Mouse (Mus musculus): Measurements from ENCODE around the gene E130114P18Rik.

The E130114P18Rik gene

GRCm38 (mm10) chr4:97710048-97710765 lies 67.7 kb downstream of the E130114P18Rik start:
- intact Hi-C loops (cut with DNase I), result no loop called here

GRCm38 (mm10) chr4:97707373-97708152 lies 70.3 kb downstream of the E130114P18Rik start:
- intact Hi-C loops (cut with DNase I), result no loop called here

GRCm38 (mm10) chr4:97696684-97697615 lies 80.9 kb downstream of the E130114P18Rik start:
- intact Hi-C loops (cut with DNase I), result no loop called here

GRCm38 (mm10) chr4:97695414-97696040 lies 82.4 kb downstream of the E130114P18Rik start:
- intact Hi-C loops (cut with DNase I), result no loop called here

GRCm38 (mm10) chr4:97693931-97694330 lies 83.9 kb downstream of the E130114P18Rik start:
- intact Hi-C loops (cut with DNase I), result no loop called here

- intact Hi-C loops (cut with DNase I), result no loop called here
Measured at GRCm38 (mm10) chr4:97693054-97693453, 84.8 kb downstream of the E130114P18Rik start.

GRCm38 (mm10) chr4:97690384-97690766 lies 87.5 kb downstream of the E130114P18Rik start:
- intact Hi-C loops (cut with DNase I), result no loop called here

GRCm38 (mm10) chr4:97689456-97690383 lies 88.2 kb downstream of the E130114P18Rik start:
- intact Hi-C loops (cut with DNase I), result no loop called here

GRCm38 (mm10) chr4:97686020-97686419 lies 91.9 kb downstream of the E130114P18Rik start:
- intact Hi-C loops (cut with DNase I), result no loop called here

- intact Hi-C loops (cut with DNase I), result loop anchor here (5.0 kb wide), 1 partner anchor 71 kb away; no protein-coding TSS in a partner anchor
Measured at GRCm38 (mm10) chr4:97676579-97676937, 101.3 kb downstream of the E130114P18Rik start.

- intact Hi-C loops (cut with DNase I), result loop anchor here (5.0 kb wide), 1 partner anchor 71 kb away; no protein-coding TSS in a partner anchor
Measured at GRCm38 (mm10) chr4:97675741-97676578, 101.9 kb downstream of the E130114P18Rik start.

- intact Hi-C loops (cut with DNase I), result no loop called here
Measured at GRCm38 (mm10) chr4:97673854-97674510, 103.9 kb downstream of the E130114P18Rik start.

GRCm38 (mm10) chr4:97672501-97672900 lies 105.4 kb downstream of the E130114P18Rik start:
- intact Hi-C loops (cut with DNase I), result no loop called here

GRCm38 (mm10) chr4:97671911-97672310 lies 106.0 kb downstream of the E130114P18Rik start:
- intact Hi-C loops (cut with DNase I), result no loop called here

- intact Hi-C loops (cut with DNase I), result no loop called here
Measured at GRCm38 (mm10) chr4:97670418-97670817, 107.5 kb downstream of the E130114P18Rik start.

GRCm38 (mm10) chr4:97669808-97670207 lies 108.1 kb downstream of the E130114P18Rik start:
- intact Hi-C loops (cut with DNase I), result no loop called here

GRCm38 (mm10) chr4:97665428-97665755 lies 112.5 kb downstream of the E130114P18Rik start:
- intact Hi-C loops (cut with DNase I), result no loop called here

- intact Hi-C loops (cut with DNase I), result no loop called here
Measured at GRCm38 (mm10) chr4:97664738-97665427, 113.0 kb downstream of the E130114P18Rik start.

Measured in adrenal gland (tissue).